Mouse (Mus musculus) right cerebral cortex, adult 2 months (tissue): ENCODE results near the gene Anks3.

Experiments used
- DNase-seq, 2 experiments: peaks; one replicate each; pipeline ENCODE4 v3.0.0; 2021 to 2022; ENCODE audit warnings: low spot score in 2 of 2

The Anks3 gene

GRCm38 (mm10) chr16:4927967-4928366 lies 36.0 kb downstream of the Anks3 start:
- DNase-seq: no peak

GRCm38 (mm10) chr16:4923996-4924395 lies 40.0 kb downstream of the Anks3 start:
- no peak for DNase-seq

- no peak for DNase-seq
These were observed 41.5 kb downstream of the Anks3 start for GRCm38 (mm10) chr16:4922481-4922880.

- DNase-seq: no peak
These were observed 43.4 kb downstream of the Anks3 start for GRCm38 (mm10) chr16:4920556-4920955.

GRCm38 (mm10) chr16:4916608-4917007 lies 47.4 kb downstream of the Anks3 start:
- DNase-seq: no peak

GRCm38 (mm10) chr16:4915931-4916330 lies 48.1 kb downstream of the Anks3 start:
- DNase-seq: no peak

- peak; percentile 92 to 96 for DNase-seq
These were observed 49.9 kb downstream of the Anks3 start for GRCm38 (mm10) chr16:4913783-4914735.

- no peak for DNase-seq
These were observed 50.9 kb downstream of the Anks3 start for GRCm38 (mm10) chr16:4912907-4913782.

GRCm38 (mm10) chr16:4912074-4912648 lies 51.8 kb downstream of the Anks3 start:
- no peak for DNase-seq

GRCm38 (mm10) chr16:4910758-4911157 lies 53.2 kb downstream of the Anks3 start:
- no peak for DNase-seq

- no peak for DNase-seq
These were observed 54.3 kb downstream of the Anks3 start for GRCm38 (mm10) chr16:4909745-4910144.

- no peak for DNase-seq
These were observed 56.0 kb downstream of the Anks3 start for GRCm38 (mm10) chr16:4907972-4908371.

GRCm38 (mm10) chr16:4907386-4907785 lies 56.6 kb downstream of the Anks3 start:
- no peak for DNase-seq

- no peak for DNase-seq
These were observed 57.4 kb downstream of the Anks3 start for GRCm38 (mm10) chr16:4906559-4906958.

- DNase-seq: no peak
These were observed 58.4 kb downstream of the Anks3 start for GRCm38 (mm10) chr16:4905591-4905990.

GRCm38 (mm10) chr16:4904878-4905277 lies 59.1 kb downstream of the Anks3 start:
- no peak for DNase-seq

GRCm38 (mm10) chr16:4903491-4904102 lies 60.4 kb downstream of the Anks3 start:
- no peak for DNase-seq

GRCm38 (mm10) chr16:4902390-4902789 lies 61.6 kb downstream of the Anks3 start:
- DNase-seq: no peak

- DNase-seq: no peak
These were observed 62.8 kb downstream of the Anks3 start for GRCm38 (mm10) chr16:4901167-4901566.

GRCm38 (mm10) chr16:4899711-4900110 lies 64.3 kb downstream of the Anks3 start:
- no peak for DNase-seq

GRCm38 (mm10) chr16:4898881-4899280 lies 65.1 kb downstream of the Anks3 start:
- no peak for DNase-seq
